Mouse (Mus musculus) kidney, postnatal 0 days (tissue): ENCODE results near the gene Scaf8. TPM values are rescaled to one million over a fixed set of nuclear protein-coding genes. Genes with fewer than 3 reads are reported as not detected.

Experiments
- ATAC-seq: fragments of 200-750 bp; cut with Nextera tagmentation; replicated peaks from 2 replicates; pipeline ENCODE4 v1.8.0; 2017; ENCODE audit warnings: low read depth, moderate number of reproducible peaks, moderate TSS enrichment, moderate library complexity; ENCODE audit not compliant: low FRiP score
- DNase-seq: peaks from one replicate; pipeline ENCODE4 v3.0.0-alpha.2; 2016; ENCODE audit warnings: low spot score
- H3K27ac ChIP-seq: fragments of 300-500 bp; sonication (generic); 2 replicates; pipeline ENCODE4 v1.5.1; 2014; ENCODE audit warnings: mild to moderate bottlenecking
- H3K27me3 ChIP-seq: fragments of 300-500 bp; sonication (generic); 2 replicates; pipeline ENCODE4 v1.6.1; 2014; ENCODE audit warnings: low read length, mixed read lengths; ENCODE audit not compliant: insufficient read depth
- H3K36me3 ChIP-seq: fragments of 300-500 bp; sonication (generic); 2 replicates; pipeline ENCODE4 v1.6.1; 2014; ENCODE audit warnings: low read length, mixed read lengths; ENCODE audit not compliant: insufficient read depth
- H3K4me1 ChIP-seq: fragments of 300-500 bp; sonication (generic); replicated peaks from 2 replicates; pipeline ENCODE4 v1.6.1; 2014; ENCODE audit warnings: antibody characterized with exemption, low read length, mixed read lengths; ENCODE audit not compliant: insufficient read depth
- H3K4me2 ChIP-seq: fragments of 300-500 bp; sonication (generic); 2 replicates; pipeline ENCODE4 v1.6.1; 2014; ENCODE audit warnings: mild to moderate bottlenecking, low read length, moderate library complexity, mixed read lengths
- H3K4me3 ChIP-seq: fragments of 300-500 bp; sonication (generic); replicated peaks from 2 replicates; pipeline ENCODE4 v1.5.1; 2014; ENCODE audit warnings: low read depth, low read length
- H3K9ac ChIP-seq: fragments of 300-500 bp; sonication (generic); 2 replicates; pipeline ENCODE4 v1.6.1; 2014; ENCODE audit warnings: low read depth, low read length
- H3K9me3 ChIP-seq: fragments of 300-500 bp; sonication (generic); replicated peaks from 2 replicates; pipeline ENCODE4 v1.6.1; 2016; ENCODE audit warnings: low read length, inconsistent platforms, mixed read lengths
- CTCF ChIP-seq: IDR thresholded peaks from 2 replicates; pipeline ENCODE4 v1.5.1; 2016; ENCODE audit warnings: antibody characterized with exemption, low read depth, mild to moderate bottlenecking, moderate library complexity
- WGBS: fragments of 180-500 bp; shearing (Covaris S2); extraction: QIAGEN DNeasy Blood & Tissue Kit; methylation state at CpG from one replicate; pipeline ENCODE4 v1.1.7; 2014; 5-methylcytosine and 5-hydroxymethylcytosine counted together
- polyA plus RNA-seq: library from polyadenylated mRNA; unstranded; fragments of >200 nt; fragmentation: Nextera tagmentation; extraction: Ambion mirVana; gene quantifications from 2 replicates; pipeline ENCODE4 v1.2.1, GENCODE M21; 2015

Gene Scaf8
- polyA plus RNA-seq, 1 experiment from 2014 or later: 16.1 TPM

GRCm38 (mm10) chr17:3128716-3129115 lies 13.9 kb downstream of the Scaf8 start:
- Histone ChIP-seq H3K4me2 (no peak overlapping the region), H3K4me1 (no peaks in the 10 kb centered on the region), H3K4me3 (no peak overlapping the region), H3K36me3 (peaks cover 9% of the 10 kb centered on the region; the same call in 1 of the 2 replicates), H3K9ac (no peak overlapping the region), H3K9me3 (no peaks in the 10 kb centered on the region), H3K27me3 (no peaks in the 10 kb centered on the region), H3K27ac (no peak overlapping the region)
- no peak for TF ChIP-seq CTCF
- WGBS: 79% methylated on average over 1 of the region's 1 CpGs
- DNase-seq (no peak), ATAC-seq (no peak)

DNA sequence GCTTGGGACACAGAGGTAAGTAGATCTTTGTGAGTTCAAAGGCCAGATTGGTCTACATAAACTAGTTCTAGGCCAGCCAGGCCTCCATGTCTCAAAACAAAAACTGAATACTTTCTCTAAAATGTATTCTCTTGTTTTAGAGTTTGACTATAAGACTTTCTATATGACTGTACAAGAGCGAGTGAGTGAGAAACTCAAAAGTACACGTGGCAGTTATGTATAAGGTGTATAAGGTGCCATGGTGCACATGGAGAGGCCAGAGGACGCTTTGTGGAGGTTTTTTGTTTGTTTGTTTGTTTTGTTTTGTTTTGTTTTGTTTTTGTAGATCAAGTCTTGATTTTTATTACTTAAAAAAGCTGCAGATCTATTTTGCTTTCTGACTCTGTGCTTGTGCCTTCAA lies 15.0 kb downstream of the Scaf8 start:
- WGBS: 88% methylated on average over 3 of the region's 3 CpGs
- no peak for ATAC-seq
- Histone ChIP-seq H3K9ac (no peak overlapping the region), H3K9me3 (no peaks in the 10 kb centered on the region), H3K4me2 (no peak overlapping the region), H3K27ac (no peak overlapping the region), H3K27me3 (no peaks in the 10 kb centered on the region), H3K4me1 (no peaks in the 10 kb centered on the region), H3K36me3 (peaks cover 9% of the 10 kb centered on the region; the same call in 1 of the 2 replicates), H3K4me3 (no peak overlapping the region)
- TF ChIP-seq CTCF: no peak
- no peak for DNase-seq

DNA sequence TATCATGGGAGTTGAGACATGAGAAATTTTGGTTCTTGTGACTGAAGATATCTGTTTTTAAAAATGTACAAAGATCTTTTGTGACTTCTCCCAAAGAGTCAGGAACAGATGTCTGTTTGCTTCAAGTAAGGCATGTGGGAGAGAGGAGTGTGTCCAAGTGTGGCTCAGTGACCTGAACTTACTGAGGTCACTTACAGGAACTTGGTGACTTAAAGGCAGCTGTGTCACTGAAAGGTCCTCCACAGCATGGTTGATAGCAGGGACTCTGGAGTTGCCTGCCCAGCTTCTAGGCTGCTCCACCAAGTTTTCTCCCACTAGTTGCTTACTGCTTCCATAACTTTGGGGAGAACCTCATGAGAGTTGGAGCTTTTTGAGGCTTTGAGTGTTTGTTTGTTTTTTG lies 20.6 kb downstream of the Scaf8 start:
- Histone ChIP-seq H3K4me3 (no peak overlapping the region), H3K27me3 (no peaks in the 10 kb centered on the region), H3K4me1 (0 out of 2 replicates have a peak, but pooled peaks cover 4% of the 10 kb centered on the region), H3K9ac (no peak overlapping the region), H3K4me2 (no peak overlapping the region), H3K36me3 (peaks cover 6% of the 10 kb centered on the region; the same call in 1 of the 2 replicates), H3K9me3 (no peaks in the 10 kb centered on the region), H3K27ac (no peak overlapping the region)
- no peak for TF ChIP-seq CTCF
- ATAC-seq: no peak
- DNase-seq: no peak

GRCm38 (mm10) chr17:3136127-3136526 lies 21.4 kb downstream of the Scaf8 start:
- TF ChIP-seq CTCF: no peak
- Histone ChIP-seq H3K36me3 (0 out of 2 replicates have a peak, but pooled peaks cover 4% of the 10 kb centered on the region), H3K27ac (no peak overlapping the region), H3K4me2 (no peak overlapping the region), H3K27me3 (no peaks in the 10 kb centered on the region), H3K9ac (no peak overlapping the region), H3K4me3 (no peak overlapping the region), H3K4me1 (0 out of 2 replicates have a peak, but pooled peaks cover 4% of the 10 kb centered on the region), H3K9me3 (no peaks in the 10 kb centered on the region)
- ATAC-seq (no peak), DNase-seq (no peak)
- 74% methylated on average over 7 of the region's 7 CpGs for WGBS

- TF ChIP-seq CTCF: no peak
- WGBS: 40% methylated on average over 3 of the region's 3 CpGs
- Histone ChIP-seq H3K9me3 (no peaks in the 10 kb centered on the region), H3K36me3 (no peaks in the 10 kb centered on the region), H3K27ac (no peak overlapping the region), H3K27me3 (no peaks in the 10 kb centered on the region), H3K9ac (no peak overlapping the region), H3K4me3 (no peak overlapping the region), H3K4me1 (0 out of 2 replicates have a peak, but pooled peaks cover 4% of the 10 kb centered on the region), H3K4me2 (no peak overlapping the region)
- DNase-seq (peak; percentile 21), ATAC-seq (no peak)
Measured at GRCm38 (mm10) chr17:3138387-3138786, 23.6 kb downstream of the Scaf8 start.

DNA sequence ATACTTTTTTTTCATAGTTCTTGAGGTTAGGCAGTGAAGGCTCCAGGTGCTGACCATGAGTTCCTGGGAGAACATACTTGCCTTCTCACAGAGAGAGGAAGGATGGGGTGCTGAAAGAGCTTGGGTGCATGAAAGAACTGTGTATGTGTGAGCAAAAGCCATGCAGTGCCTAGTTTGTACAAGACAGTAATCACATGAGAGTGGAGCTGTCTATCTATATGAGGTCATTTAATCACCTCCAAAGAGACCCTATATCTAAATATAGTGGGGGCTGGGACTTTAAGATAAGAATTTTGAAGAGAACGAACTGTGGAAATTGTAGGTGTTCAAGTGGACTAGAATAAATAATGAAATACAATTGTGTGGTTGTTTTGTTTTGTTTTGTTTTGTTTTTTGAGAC lies 25.3 kb downstream of the Scaf8 start:
- DNase-seq: no peak

DNA sequence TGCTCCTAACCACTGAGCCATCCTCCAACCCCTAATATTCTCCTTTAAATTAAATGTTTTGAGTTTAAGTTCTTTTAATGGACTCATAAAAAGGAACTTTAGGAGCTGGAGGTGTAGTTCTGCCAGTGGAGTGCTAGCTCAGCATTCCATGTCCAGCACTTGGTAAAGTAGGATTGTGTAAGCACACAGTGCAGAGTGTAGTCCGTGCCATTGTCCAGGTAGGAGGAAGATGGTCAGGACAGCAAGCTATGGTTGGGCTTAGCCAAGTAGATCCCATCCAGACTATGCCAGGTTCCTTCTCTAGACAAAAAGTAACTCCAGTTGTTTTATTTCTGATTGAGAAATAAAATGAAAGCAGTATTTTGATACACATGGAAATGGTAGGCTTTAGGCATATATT lies 34.1 kb downstream of the Scaf8 start:
- TF ChIP-seq CTCF: no peak
- DNase-seq: no peak
- Histone ChIP-seq H3K27me3 (no peaks in the 10 kb centered on the region), H3K36me3 (0 out of 2 replicates have a peak, but pooled peaks cover 6% of the 10 kb centered on the region), H3K9me3 (no peaks in the 10 kb centered on the region), H3K4me1 (no peaks in the 10 kb centered on the region), H3K4me2 (no peak overlapping the region), H3K9ac (no peak overlapping the region), H3K27ac (no peak overlapping the region), H3K4me3 (no peak overlapping the region)
- WGBS: 76% methylated on average over 1 of the region's 1 CpGs
- no peak for ATAC-seq

More for the DNA sequence above, 25.3 kb downstream of the Scaf8 start:
- Histone ChIP-seq H3K4me1 (0 out of 2 replicates have a peak, but pooled peaks cover 4% of the 10 kb centered on the region), H3K9me3 (no peaks in the 10 kb centered on the region), H3K9ac (no peak overlapping the region), H3K4me2 (no peak overlapping the region), H3K27me3 (no peaks in the 10 kb centered on the region), H3K4me3 (no peak overlapping the region), H3K27ac (no peak overlapping the region), H3K36me3 (no peaks in the 10 kb centered on the region)
- TF ChIP-seq CTCF: no peak
- no peak for ATAC-seq
- WGBS: 69% methylated on average over 1 of the region's 1 CpGs
